Mouse (Mus musculus): Measurements from ENCODE around the gene Fbxo21.

GRCm38 (mm10) chr5:117995372-117995901, 18.9 kb downstream of the Fbxo21 start:
- no peak for TF ChIP-seq CTCF (IDR thresholded peaks at IDR 0.05; ENCODE audit: extremely low read depth, insufficient read depth, insufficient read length, insufficient replicate concordance)
- no peak for TF ChIP-seq POLR2A (IDR thresholded peaks at IDR 0.05; ENCODE audit: low read depth, low read length)

All from spleen, adult 2 months (tissue).